Mouse (Mus musculus) cerebellum, postnatal 36 days (tissue): ENCODE measurements at regions not wholly inside any gene's neighbourhood (a gene's known extent, or its start where the extent isn't known, plus 50 kb on each side); places are given as distances from the start of the nearest gene placed in this dataset.
A peak's percentile ranks its signal among the peaks of the same experiment; 100 is the strongest.

ENCODE experiments used
- DNase-seq, 2 experiments: peaks; one replicate each; pipeline ENCODE4 v3.0.0; 2021 to 2022; ENCODE audit warnings: mixed read lengths in 2 of 2

DNA sequence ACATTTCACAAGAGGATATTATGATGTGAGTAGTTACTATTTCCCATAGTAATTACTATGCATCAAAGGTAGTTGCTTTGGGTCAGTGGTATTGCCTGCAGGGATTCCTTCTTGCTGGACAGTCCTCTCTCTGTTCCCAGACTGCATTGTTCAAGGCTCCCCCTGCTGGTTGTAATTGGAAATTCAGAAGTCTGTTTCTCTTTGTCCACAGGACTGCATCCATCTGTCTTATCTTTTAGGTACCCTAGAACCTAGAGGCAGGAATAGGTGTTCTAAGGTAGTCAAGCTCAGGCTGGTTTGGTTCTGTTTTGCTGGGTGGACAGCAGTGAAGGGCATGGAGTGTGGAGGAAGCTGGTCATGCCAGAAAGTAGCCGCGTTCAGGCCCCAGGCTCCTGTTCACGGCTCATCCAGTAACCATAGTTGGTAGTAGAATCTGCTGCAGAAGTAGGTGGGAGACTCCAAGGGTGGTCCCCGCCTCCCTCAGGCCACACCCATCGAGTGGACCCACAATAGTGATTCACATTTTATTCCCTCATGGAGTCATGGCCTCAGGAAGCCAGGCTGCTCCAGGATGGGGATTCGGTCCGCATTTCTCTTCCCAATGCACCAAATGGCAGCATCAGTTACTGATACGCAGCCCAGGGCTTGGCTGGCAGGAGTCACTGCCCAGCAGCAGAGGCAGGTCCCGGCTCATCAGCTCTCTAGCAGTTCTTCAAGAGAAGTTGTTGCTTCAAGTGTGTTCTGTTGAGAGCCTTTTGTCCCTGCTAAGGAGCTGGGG, 51.7 kb upstream of the Caprin1 start:
- DNase-seq, result peak; percentile 18 to 50

DNA sequence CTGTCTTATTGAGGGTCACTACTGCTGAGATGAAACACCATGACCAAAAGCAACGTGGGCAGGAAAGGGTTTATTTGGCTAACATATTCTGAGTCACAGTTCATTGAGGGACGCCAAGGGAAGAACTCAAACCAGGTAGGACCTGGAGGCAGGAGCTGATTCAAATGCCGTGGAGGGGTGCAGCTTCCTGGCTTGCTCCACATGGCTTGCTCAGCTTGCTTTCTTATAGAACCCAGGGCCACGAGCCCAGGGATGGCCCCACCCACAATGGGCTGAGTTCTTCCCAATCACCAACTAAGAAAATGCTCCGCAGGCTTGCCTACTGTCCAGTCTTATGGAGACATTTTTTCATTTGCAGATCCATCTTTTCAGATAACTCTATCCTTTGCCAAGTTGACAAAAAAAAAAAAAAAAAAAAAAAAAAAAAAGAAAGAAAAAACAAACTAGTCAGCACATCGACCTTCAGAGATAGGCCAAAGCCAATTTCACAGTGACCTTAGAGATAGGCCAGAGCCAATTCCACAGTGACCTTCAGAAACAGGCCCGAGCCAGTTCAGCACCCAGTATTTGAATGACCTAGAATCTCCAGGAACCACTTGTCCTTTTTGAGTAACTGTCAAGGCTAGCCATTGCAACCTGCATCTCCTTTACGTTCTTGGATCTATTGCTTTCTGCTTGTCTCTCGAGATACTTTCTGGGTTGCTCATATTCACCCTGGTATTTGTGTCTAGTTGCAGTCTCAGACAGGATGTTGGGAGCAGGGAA, 52.5 kb upstream of the Caprin1 start:
- no peak for DNase-seq

DNA sequence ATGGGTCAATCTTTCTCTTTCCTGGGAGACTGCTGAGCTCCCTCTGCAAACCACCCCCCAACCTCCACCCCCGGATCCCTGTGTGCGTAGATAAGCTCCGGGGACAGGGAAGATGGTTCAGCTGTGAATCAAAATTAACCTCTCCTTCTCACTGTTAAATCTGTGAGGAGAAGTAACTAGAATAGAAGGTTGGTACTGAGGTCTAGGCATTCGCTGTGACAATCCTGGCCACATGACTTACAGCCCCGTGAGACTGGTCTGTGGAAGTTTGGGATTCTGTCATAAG, 53.0 kb upstream of the Caprin1 start:
- no peak for DNase-seq

DNA sequence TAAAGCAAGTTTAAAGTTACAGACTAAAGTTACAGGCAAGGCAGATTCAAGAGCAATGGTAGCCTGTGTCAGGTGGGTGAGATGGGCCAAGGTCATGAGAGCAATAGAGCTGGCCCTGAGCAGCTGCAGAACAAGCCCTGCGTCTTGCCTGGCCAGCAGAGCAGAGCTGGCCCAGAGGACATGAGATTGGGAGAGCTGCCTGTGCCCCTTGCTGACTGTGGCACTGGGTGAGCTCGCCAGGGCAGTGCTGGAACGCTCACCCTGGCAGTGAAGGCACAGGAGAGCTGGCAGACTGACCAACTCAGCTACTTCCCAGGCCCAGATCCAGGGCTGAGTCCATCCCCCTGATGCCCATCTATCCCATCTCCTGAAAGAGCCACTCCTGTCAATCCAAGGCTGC, 53.7 kb upstream of the Caprin1 start:
- DNase-seq, result no peak

DNA sequence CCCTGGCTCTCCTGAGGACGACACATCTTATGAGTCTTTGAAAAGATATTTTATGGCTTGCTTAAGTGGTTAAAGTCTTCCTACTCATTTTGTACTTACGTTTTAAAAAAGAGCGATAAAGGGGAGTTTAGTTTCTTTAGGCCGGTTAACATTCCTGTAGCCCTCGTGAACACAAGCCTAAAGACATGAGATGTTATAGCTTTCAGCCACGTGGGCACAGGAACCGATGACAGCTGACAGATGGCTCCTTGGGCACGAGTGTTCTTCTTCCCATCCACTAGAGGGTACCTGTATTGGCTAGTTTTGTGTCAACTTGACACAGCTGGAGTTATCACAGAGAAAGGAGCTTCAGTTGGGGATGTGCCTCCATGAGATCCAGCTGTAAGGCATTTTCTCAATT, 63.8 kb upstream of the Caprin1 start:
- no peak for DNase-seq

DNA sequence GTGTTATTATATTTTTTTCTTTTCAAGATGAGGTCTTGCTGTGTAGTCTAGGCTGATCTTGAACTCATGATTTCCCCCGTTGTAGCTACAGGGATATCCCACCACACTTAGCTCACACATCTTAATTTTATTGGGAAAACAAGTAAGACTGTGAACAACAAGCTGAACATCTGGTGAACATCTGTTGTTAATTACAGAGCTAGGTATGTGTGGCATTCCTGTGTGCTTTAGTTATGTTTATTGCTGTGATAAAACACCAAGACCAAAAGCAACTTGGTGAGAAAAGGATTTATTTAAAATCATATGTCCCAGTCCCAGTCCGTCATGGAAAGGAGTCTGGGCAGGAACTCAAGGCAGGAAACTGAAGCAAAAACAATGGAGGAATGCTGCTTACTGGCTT, 66.8 kb upstream of the Caprin1 start:
- no peak for DNase-seq

DNA sequence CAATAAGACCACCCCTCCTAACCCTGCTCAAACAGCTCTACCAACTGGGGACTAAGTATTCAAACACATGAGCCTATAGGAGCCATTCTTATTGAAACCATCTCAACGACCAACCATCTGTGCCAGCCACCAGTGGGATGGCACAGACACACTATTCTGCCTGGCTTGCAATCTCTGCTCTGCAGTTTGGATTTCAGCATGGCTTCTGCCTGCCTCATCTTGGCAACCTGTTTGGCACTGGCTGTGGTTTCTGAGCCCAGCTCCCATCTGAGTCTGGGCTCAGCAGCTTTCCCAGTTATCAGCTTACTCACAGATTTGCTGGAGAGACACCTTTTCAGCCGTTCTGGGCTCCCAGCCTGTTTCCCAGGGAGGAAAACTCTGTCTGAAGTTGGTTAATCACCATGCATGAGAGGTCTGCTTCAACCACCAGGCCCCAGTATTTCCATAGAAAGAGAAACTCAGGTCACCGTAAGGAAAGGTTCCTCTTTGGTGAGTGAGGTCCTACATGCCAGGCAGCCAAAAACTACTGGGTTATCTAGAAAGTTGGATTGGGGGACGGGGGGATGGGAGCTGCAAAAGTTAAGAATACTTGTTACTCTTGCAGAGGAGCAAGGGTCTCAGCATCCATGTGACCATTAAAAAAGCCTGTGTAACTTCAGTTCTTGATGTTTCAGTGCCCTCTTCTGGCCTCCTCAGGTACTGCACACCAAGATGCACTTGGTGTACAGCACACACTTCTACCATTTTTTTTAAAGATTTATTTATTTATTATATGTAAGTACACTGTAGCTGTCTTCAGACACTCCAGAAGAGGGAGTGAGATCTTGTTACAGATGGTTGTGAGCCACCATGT, 68.1 kb upstream of the Caprin1 start:
- peak; percentile 46 to 50 for DNase-seq

DNA sequence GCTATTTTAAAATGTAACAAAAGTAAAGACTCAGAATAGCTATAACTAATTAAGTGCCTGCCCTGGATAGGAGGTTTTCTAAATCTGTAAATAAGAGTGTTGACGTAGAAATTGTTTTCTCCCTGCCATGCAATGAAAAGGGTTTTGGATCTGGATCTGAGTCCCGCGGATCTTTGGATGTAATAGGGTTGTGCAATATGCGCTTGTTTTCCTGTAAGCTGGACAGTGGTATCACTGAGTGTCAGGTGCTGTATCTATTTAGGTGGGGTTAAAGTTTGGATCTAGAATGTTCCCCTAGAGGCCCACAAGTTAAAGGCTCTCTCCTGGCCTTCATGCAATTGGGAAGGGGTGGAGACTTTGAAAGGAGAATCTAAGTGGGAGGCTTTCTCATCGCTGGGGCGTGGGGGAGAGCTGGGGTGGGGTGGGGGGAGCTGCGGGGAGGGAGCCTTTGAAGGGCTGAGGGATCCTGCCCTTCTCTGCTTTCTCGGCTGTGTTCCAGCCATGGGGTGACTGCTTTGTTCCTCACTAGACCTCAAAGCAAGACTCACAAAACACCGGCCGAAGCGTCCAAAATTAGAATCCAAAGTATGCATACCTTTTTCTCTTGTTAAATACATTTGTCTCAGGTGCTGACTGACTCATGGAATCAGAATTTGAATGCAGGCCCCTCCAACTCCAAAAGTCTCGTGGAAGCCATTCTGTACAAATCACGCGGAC, 70.0 kb upstream of the Caprin1 start:
- DNase-seq, result no peak

DNA sequence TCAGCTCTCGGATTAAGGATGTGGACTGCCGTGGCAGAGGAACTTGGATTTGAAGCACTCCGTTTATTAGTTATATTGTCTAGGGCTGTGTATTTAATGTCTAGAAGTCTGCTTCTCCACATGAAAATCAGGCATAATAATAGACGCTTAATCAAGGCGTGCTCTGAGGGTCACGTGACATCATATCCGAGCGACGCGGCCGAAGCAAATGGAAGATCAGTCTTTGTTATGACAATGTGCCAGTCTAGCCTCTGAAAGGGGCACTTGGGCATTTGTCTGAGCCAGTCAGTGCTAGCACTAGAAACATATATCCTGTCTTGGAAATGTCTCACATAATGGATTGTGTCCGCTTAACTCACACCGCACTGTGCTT, 70.5 kb upstream of the Caprin1 start:
- no peak for DNase-seq

DNA sequence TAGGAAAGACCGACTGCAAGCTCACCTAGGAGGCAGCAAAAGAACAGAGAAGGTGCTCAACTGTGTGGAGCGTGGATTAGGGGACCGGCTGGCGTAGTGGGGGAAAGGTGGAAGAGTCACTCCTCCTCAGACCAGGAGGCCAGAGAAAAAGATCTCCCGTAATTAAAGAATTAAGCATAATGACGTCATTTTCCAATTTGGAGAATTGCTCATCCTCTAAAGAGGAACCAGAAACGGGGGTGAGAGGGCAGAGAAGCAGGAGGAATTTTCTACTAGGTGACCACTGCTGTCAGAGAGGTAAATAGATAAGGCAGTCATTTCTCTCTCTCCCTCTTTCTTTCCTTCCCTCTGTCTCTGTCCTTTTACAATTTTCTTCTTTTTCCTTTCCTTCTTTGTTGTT, 71.2 kb upstream of the Caprin1 start:
- DNase-seq, result no peak

DNA sequence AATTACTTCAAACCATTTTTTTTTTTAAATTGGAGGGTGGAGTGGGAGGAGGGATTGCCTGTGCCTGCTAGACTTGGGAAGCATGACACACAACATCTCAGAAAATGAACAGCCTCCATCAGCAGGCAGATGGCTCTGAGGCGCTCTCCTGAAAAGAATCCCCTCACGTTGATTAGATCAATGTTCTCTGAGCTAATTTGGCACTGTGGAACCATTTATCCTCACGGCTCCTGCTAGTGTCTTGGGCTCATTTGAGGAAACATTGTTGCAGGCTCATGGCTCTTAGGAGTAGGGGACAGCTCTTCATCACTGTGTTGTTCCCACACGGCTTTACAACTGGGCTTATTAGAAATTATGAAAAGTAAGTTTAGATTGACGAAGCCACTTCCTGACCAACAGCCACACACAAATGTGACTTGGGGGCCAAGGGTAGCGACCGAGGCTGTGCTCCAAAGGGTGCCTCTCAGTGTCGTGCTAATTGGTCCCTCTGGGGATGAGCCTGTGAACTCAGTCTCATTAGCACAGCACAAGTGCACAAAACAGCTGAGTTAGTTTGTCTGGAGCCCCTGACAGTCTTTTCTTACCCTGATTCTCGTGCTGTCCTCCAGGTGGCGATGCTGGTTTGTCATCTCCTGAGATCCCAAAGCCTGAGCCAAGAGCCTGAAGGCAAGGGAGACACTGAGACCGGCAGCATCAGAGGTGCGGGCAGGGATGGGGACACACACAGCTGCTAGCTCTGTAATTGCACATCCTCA, 74.2 kb upstream of the Caprin1 start:
- DNase-seq, result peak; percentile 65 to 69

DNA sequence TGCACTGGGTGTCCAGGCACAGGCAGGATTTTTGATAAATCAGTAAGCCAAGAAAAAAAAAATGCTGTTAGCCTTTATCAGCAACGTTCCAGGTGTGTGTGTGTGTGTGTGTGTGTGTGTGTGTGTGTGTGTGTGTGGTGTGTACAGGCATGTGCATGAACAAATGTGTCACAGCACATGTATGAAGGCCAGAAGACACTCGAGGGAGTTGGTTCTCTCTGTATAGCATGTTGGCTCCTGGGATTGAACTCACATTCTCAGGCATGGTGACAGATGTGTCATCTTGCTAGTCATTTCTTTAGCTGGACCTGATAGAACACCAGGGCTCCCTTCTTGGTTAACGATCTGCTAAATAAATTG, 74.8 kb upstream of the Caprin1 start:
- no peak for DNase-seq

DNA sequence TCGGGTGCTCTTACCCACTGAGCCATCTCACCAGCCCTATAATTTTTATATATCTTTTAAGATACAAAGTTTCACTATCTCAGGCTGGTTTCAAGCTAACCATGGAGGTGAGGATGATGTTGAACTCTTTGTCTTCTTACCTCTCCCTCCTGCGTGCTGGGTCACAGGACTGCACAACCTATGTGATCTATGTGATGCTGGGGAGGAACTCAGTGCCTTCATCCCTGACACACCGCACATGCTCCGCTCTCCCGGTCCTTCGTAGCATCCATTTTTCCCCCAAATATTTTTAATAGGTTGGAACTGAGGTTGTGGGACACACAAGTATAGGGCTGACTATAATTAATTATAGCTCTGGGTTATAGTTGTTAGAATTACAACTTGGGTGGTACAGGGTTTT, 75.9 kb upstream of the Caprin1 start:
- DNase-seq, result no peak

DNA sequence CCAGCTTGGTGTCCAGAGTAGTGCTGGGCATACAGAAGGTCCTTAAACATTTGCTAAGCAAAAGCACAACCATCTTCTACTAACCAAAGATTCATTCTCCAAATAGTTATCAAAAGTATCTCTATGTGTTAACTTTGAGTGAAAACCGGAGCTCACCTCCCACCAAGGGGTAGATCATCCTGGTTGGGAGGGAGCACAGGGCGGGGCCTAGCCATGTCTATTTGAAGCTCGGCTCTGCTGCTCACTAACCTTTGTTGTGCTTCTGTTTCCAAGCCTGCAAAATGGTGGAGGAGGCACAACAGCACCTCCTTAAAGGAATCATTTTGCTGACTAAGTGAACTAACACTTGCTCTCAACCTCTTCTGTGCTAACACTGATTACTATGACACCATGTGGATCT, 77.0 kb upstream of the Caprin1 start:
- no peak for DNase-seq

DNA sequence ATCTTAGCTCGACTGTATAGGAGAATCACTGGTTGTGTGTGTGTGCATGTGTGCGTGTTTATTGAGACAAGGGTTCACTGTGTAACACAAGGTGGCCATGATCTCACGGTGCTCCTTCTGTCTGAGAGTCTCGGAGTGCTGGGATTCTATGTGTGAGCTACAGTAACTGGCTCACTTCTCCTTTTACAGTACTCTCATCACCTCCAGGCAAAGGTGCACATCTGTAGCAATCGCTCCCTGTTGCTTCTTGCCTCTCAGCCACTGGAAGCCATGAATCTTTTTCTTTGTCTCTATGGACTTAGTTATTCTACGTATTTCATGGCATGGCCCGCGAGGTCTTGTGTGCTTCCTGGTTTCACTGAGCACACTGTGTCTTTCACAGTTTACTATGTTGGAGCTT, 78.3 kb upstream of the Caprin1 start:
- DNase-seq, result no peak

DNA sequence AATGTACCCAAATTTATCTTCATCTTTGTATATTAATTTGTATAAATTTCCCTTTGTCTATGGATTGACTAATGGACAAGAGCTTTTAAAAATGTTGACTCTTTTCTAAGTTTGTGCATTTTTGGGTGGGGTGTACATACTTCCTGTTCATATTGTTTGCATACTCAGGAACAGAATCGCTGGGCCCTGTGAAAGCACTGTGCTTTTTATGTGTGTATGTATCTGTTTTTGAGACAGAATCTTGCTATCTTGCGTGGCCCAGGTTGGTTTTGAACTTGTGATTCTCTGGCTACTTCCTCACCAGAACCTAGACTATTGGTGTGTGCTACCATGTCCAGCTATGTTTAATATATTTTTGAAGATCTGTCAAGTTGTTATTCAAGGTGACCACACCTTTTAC, 78.8 kb upstream of the Caprin1 start:
- DNase-seq, result no peak

DNA sequence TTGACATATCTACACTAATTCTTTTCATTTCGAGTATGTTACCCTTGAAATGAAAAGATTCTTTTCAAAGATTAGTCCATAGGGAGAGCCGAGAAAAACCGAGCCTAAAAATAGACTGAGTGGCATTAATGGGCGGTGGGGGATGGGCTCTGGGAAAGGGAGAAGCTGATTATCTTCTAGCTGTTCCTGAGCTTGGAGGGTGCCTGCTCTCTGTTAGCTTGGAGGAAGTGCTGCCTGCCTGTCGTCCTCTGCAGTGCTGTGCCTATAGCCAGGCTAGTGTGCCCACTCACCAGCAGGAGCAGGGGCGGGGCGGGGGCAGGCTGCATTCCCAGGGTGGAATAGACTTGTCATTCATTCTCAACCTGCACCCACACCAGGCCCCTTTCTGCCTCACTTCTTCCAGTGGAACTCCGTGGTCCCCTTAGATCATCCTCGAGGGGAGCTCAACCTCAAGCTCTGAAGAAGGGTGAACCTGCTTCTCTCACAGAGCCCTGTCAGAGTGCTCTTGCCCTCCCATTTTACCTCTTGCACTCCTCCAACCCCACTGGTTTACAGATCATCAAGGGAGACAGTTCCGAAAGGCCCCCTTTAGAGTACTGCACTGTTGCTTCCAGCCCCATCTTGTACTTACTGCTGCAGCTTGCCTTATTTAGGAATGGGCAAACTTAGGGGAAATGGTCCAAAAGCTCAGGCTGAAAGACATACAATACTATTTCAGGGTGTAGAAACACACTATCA, 76.6 kb upstream of the Lmo2 start:
- DNase-seq, result no peak

DNA sequence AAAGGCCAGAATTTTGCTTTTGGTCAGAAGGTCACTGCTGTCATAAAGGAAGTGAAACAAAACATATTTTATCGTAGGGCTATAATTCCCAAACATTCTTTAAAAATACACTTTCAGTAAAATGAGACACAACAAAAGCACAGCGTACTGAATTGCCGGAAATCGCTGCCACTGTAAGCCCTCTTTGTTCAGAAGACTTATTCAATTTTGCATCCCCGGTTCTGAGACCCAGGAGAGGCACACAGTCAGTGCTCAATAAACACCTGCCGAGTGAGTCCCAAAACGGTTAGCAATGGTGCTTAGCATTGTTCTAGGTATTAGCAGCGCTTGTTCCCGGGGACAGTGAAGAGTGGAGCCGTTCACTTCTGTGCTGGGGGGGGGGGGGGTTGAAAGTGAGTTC, 72.9 kb upstream of the Lmo2 start:
- DNase-seq, result no peak

DNA sequence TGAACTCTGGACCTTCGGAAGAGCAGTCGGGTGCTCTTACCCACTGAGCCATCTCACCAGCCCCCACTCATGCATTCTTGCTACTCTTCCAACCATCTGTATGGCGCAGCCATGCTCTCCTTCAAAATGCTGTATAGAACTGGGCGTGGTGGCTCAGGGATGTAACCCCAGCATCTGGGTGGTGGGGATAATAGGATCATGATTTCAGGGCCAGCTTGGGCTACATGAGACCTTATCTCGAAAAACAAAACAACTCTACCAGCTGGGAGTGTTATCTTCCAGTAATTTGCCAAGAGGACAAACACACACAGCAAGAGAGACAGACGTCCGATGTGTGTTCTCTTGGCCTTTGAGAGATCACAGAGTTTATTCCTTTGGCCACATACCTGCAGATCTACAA, 69.8 kb upstream of the Lmo2 start:
- DNase-seq, result no peak

DNA sequence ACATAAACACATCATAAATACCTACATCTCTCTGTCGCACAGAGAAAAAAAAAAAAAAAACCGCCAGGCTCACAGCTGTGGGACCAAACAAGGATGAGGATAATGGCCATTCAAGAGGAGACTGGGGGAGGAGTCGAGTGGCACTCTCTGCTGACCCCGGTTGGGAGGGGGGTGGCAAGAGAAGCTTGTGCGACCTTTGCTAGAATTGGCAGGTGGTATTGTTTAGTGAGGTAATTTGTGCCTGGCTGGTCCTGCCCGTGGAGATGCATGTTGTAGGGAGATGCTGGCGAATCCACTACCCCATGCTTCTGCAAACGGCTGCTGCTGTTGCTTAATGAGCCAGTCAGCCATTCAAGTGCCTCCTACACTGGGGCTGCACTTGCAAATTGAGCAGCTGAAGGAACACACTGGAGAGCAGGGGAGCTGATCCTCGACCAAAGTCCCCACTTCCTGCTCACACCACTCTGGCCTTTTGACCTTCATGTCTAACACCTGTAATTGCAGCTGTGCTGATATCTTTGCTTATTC, 66.5 kb upstream of the Lmo2 start:
- no peak for DNase-seq

DNA sequence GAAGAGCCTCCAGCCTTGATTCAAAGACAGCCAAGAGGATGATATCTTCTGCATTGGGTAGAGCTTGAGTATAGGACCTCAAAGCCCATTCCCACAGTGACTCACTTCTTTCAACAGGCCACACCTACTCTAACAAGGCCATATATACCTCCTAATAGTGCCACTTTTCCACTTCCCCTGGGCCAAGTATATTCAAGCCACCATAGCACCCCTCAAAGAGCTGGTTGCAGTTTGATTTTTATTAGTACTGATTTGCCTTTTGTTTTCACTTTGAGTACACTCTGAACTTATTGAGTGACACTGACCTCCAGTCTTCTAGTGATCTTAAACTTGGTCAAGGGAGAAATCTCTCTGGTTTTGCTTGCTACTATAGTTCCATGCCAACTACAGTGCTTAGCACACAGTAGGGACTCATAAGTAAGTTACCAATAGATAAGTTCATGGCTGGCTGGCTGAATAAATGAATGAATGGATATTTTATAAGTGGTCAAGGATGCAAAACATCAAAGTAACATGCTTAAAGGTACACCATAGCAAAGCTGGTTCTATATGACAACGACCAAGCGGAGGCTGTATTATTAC, 64.5 kb upstream of the Lmo2 start:
- DNase-seq, result no peak
